Mouse (Mus musculus): ENCODE results near the gene Reln.

GRCm38 (mm10) chr5:22295161-22295560 lies 49.3 kb downstream of the Reln start:
- no peak for TF ChIP-seq CTCF (IDR thresholded peaks at IDR 0.05; ENCODE audit: insufficient read depth, low read depth, low read length)
- TF ChIP-seq POLR2A (IDR thresholded peaks at IDR 0.05; ENCODE audit: insufficient read depth, low read depth, low read length): no peak
